Mouse (Mus musculus) stomach, adult 2 months (tissue): ENCODE results near the gene Hist2h2ab. TPM values are rescaled to one million over a fixed set of nuclear protein-coding genes. Genes with fewer than 3 reads are reported as not detected.

Experiments used
- polyA plus RNA-seq: library from polyadenylated mRNA; depleted of rRNA; stranded (reverse); fragments of >200 nt; gene quantifications from 2 replicates; pipeline ENCODE4 v1.2.3, GENCODE M21; 2012; rRNA removed

The Hist2h2ab gene
- polyA plus RNA-seq, result 3.7 TPM in 1 of 2 replicates, not detected in the other

GRCm38 (mm10) chr3:96219661-96220130 is at the start of gene Hist2h2ab, which contains the start of gene Bola1:
TSS of gene Hist2h2ab (plus strand) at chr3:96219865.
TSS of gene Bola1 (minus strand) at chr3:96219709.

GRCm38 (mm10) chr3:96172197-96173178 is 47.2 kb upstream of the Hist2h2ab start, which contains the start of gene Sf3b4:
TSS of gene Sf3b4 (plus strand) at chr3:96172332.

GRCm38 (mm10) chr3:96180727-96181477 is 38.8 kb upstream of the Hist2h2ab start, which contains the start of gene Sv2a:
TSS of gene Sv2a (plus strand) at chr3:96181151.

GRCm38 (mm10) chr3:96220765-96221639 is 1.3 kb downstream of the Hist2h2ab start, which contains the start of the genes Hist2h2ac and Hist2h2be:
TSS of gene Hist2h2ac (minus strand) at chr3:96220880.
TSS of gene Hist2h2be (plus strand) at chr3:96221119.

GRCm38 (mm10) chr3:96238954-96239793 is 19.5 kb downstream of the Hist2h2ab start, which contains the start of gene Hist2h3c2:
TSS of gene Hist2h3c2 (minus strand) at chr3:96239127.

GRCm38 (mm10) chr3:96239949-96240798 is 20.5 kb downstream of the Hist2h2ab start, which contains the start of gene Hist2h2aa2:
TSS of gene Hist2h2aa2 (minus strand) at chr3:96240276.

GRCm38 (mm10) chr3:96245003-96245886 is 25.6 kb downstream of the Hist2h2ab start, which contains the start of gene Hist2h2aa1:
TSS of gene Hist2h2aa1 (plus strand) at chr3:96245497.

GRCm38 (mm10) chr3:96246427-96246856 is 26.8 kb downstream of the Hist2h2ab start, which contains the start of gene Hist2h3c1:
TSS of gene Hist2h3c1 (plus strand) at chr3:96246685.

GRCm38 (mm10) chr3:96262979-96263550 is 43.4 kb downstream of the Hist2h2ab start, which contains the start of gene Hist2h4:
TSS of gene Hist2h4 (minus strand) at chr3:96263311.

GRCm38 (mm10) chr3:96268051-96268775 is 48.5 kb downstream of the Hist2h2ab start, which contains the start of gene Hist2h3b:
TSS of gene Hist2h3b (plus strand) at chr3:96268654.

Other genes with a start within 250 kb of the Hist2h2ab start
- gene Plekho1, start 223.9 kb upstream of the Hist2h2ab start, polyA plus RNA-seq, result 21.5 and 24.7 TPM in 2 replicates
- 1.4 and 1.6 TPM in 2 replicates for gene Vps45, start 161.4 kb upstream of the Hist2h2ab start, polyA plus RNA-seq
- 6.0 and 7.2 TPM in 2 replicates for gene Otud7b, start 115.3 kb upstream of the Hist2h2ab start, polyA plus RNA-seq
- gene Mtmr11, start 57.9 kb upstream of the Hist2h2ab start, polyA plus RNA-seq, result 4.0 and 4.3 TPM in 2 replicates
- gene Sf3b4, start 47.5 kb upstream of the Hist2h2ab start, polyA plus RNA-seq, result 55.2 and 66.1 TPM in 2 replicates
- 0.65 and 0.73 TPM in 2 replicates for gene Sv2a, start 38.7 kb upstream of the Hist2h2ab start, polyA plus RNA-seq
- gene Bola1, start 156 bp upstream of the Hist2h2ab start, polyA plus RNA-seq, result 30.5 and 48.9 TPM in 2 replicates
- gene Hist2h2ac, start 1.0 kb downstream of the Hist2h2ab start, polyA plus RNA-seq, result 3.6 and 7.2 TPM in 2 replicates
- 0.98 and 1.5 TPM in 2 replicates for gene Hist2h2be, start 1.3 kb downstream of the Hist2h2ab start, polyA plus RNA-seq
- gene Hist2h3c2, start 19.3 kb downstream of the Hist2h2ab start, polyA plus RNA-seq, result 39.6 and 62.7 TPM in 2 replicates
- gene Hist2h2aa2, start 20.4 kb downstream of the Hist2h2ab start, polyA plus RNA-seq, result 125 and 141 TPM in 2 replicates
- 236 and 409 TPM in 2 replicates for gene Hist2h2aa1, start 25.6 kb downstream of the Hist2h2ab start, polyA plus RNA-seq
- gene Hist2h3c1, start 26.8 kb downstream of the Hist2h2ab start, polyA plus RNA-seq, result not detected in 2 replicates
- 1.9 and 2.1 TPM in 2 replicates for gene Hist2h4, start 43.4 kb downstream of the Hist2h2ab start, polyA plus RNA-seq
- gene Hist2h3b, start 48.8 kb downstream of the Hist2h2ab start, polyA plus RNA-seq, result 34.2 and 45.6 TPM in 2 replicates
- gene Hist2h2bb, start 49.9 kb downstream of the Hist2h2ab start, polyA plus RNA-seq, result 0.85 and 1.3 TPM in 2 replicates
- 0.29 and 0.46 TPM in 2 replicates for gene Fcgr1, start 74.1 kb downstream of the Hist2h2ab start, polyA plus RNA-seq
- 0.11 and 0.22 TPM in 2 replicates for gene BC107364, start 232.4 kb downstream of the Hist2h2ab start, polyA plus RNA-seq